Comparison of ENCODE assay signal across 14 mouse cellular contexts in genomic region chr2:27956751-27957150, GRCm38 (mm10).
DNase-seq lines count a peak whose midpoint lies in the region; ATAC-seq and TF ChIP-seq lines count a peak whose summit lies in the region.
"Had no signal": no experiment of that assay in that cellular context is flagged by ENCODE, and none has a peak within 500 bp of the region (broad histone marks: within the 10 kb centered on the region; RNA-seq: fewer than 3 reads in every experiment).

No protein-coding gene starts in this region.

- no peak overlapping the region for H3K9ac ChIP-seq in forebrain, embryonic 13.5 days
- H3K9ac ChIP-seq in forebrain, postnatal 0 days = no peak overlapping the region
- H3K9ac ChIP-seq in liver, adult 2 months (ENCODE audit: low read depth, low read length) = no peak overlapping the region
- H3K9ac ChIP-seq in heart, embryonic 16.5 days (ENCODE audit: low read length) = no peak overlapping the region
- H3K9ac ChIP-seq: limb, embryonic 12.5 days; midbrain, embryonic 12.5 days had no signal

- no peaks in the 10 kb centered on the region for H3K9me3 ChIP-seq in forebrain, embryonic 13.5 days (replicated peaks)
- no peaks in the 10 kb centered on the region for H3K9me3 ChIP-seq in forebrain, postnatal 0 days (ENCODE audit: low read length)
- H3K9me3 ChIP-seq in heart, embryonic 16.5 days (replicated peaks; ENCODE audit: control insufficient read depth, low read length) = no peaks in the 10 kb centered on the region
- H3K9me3 ChIP-seq: limb, embryonic 12.5 days; midbrain, embryonic 12.5 days had no signal

- no peak for ATAC-seq in forebrain, embryonic 13.5 days
- no peak for ATAC-seq in forebrain, postnatal 0 days
- ATAC-seq in heart, embryonic 16.5 days (replicated peaks; ENCODE audit: extremely low read depth, insufficient read depth, low FRiP score) = peak; percentile 17; the same call in 1 of the 2 replicates

- no peak for TF ChIP-seq POLR2A in liver, adult 2 months (IDR thresholded peaks at IDR 0.05; ENCODE audit: extremely low read depth, insufficient read depth, low read length)

- WGBS in forebrain, embryonic 13.5 days = 68% methylated on average over 7 of the region's 7 CpGs
- 59% methylated on average over 7 of the region's 7 CpGs for WGBS in forebrain, postnatal 0 days
- 81% methylated on average over 7 of the region's 7 CpGs for WGBS in liver, adult 2 months
- 70% methylated on average over 7 of the region's 7 CpGs for WGBS in heart, embryonic 16.5 days

- H3K27ac ChIP-seq in forebrain, embryonic 13.5 days = peak overlapping the region; percentile 45; the same call in 1 of the 2 replicates
- no peak overlapping the region for H3K27ac ChIP-seq in forebrain, postnatal 0 days (ENCODE audit: low read depth, low read length)
- no peak overlapping the region for H3K27ac ChIP-seq in liver, adult 2 months (replicated peaks; ENCODE audit: insufficient read depth, low read depth, low read length)
- H3K27ac ChIP-seq in heart, embryonic 16.5 days (ENCODE audit: low read length) = peak overlapping the region; percentile 9; the same call in 1 of the 2 replicates
- H3K27ac ChIP-seq: gastrocnemius, adult 2 months; limb, embryonic 12.5 days; midbrain, embryonic 12.5 days had no signal

- H3K4me3 ChIP-seq in forebrain, embryonic 13.5 days = no peak overlapping the region
- H3K4me3 ChIP-seq in forebrain, postnatal 0 days (ENCODE audit: low read depth, low read length) = no peak overlapping the region
- no peak overlapping the region for H3K4me3 ChIP-seq in liver, adult 2 months (ENCODE audit: insufficient read depth, low read depth, low read length)
- H3K4me3 ChIP-seq in heart, embryonic 16.5 days (ENCODE audit: low read length) = no peak overlapping the region
- H3K4me3 ChIP-seq: gastrocnemius, adult 2 months; limb, embryonic 12.5 days; midbrain, embryonic 12.5 days had no signal

- no peaks in the 10 kb centered on the region for H3K79me2 ChIP-seq in liver, adult 2 months (ENCODE audit: control insufficient read depth, insufficient read depth, low read length)

- H3K27me3 ChIP-seq in forebrain, embryonic 13.5 days = no peaks in the 10 kb centered on the region
- H3K27me3 ChIP-seq in forebrain, postnatal 0 days (ENCODE audit: insufficient read depth, low read length) = no peaks in the 10 kb centered on the region
- no peaks in the 10 kb centered on the region for H3K27me3 ChIP-seq in liver, adult 2 months (ENCODE audit: control insufficient read depth, insufficient read depth, low read length)
- no peaks in the 10 kb centered on the region for H3K27me3 ChIP-seq in heart, embryonic 16.5 days (ENCODE audit: control insufficient read depth, insufficient read depth, low read length)
- H3K27me3 ChIP-seq: limb, embryonic 12.5 days; midbrain, embryonic 12.5 days had no signal

- no peak for DNase-seq in forebrain, postnatal 0 days
- peak; percentile 6 for DNase-seq in liver, adult 2 months (ENCODE audit: extremely low read depth, low read depth, low spot score)
- no peak for DNase-seq in liver
- peak; percentile 41 for DNase-seq in lung, postnatal 10 days
- DNase-seq in Muller cell, postnatal 12 days (ENCODE audit: inconsistent ontology term) = no peak
- no peak for DNase-seq in urinary bladder, postnatal 4 days (ENCODE audit: low spot score in 2 of 2)
- DNase-seq: cerebellum, postnatal 25 days; layer of hippocampus, adult 9-11 months; spleen, adult 18-20 months had no signal

- H3K4me2 ChIP-seq in forebrain, embryonic 13.5 days = no peak overlapping the region
- H3K4me2 ChIP-seq in forebrain, postnatal 0 days (ENCODE audit: low read depth) = no peak overlapping the region
- no peak overlapping the region for H3K4me2 ChIP-seq in heart, embryonic 16.5 days (ENCODE audit: low read depth, low read length)
- H3K4me2 ChIP-seq: limb, embryonic 12.5 days; midbrain, embryonic 12.5 days had no signal

- TF ChIP-seq CTCF in forebrain, postnatal 0 days (IDR thresholded peaks at IDR 0.05; ENCODE audit: low read depth) = no peak
- no peak for TF ChIP-seq CTCF in liver, adult 2 months (IDR thresholded peaks at IDR 0.05; ENCODE audit: low read depth, low read length)

- peaks cover 21% of the 10 kb centered on the region for H3K4me1 ChIP-seq in forebrain, embryonic 13.5 days
- H3K4me1 ChIP-seq in forebrain, postnatal 0 days (ENCODE audit: insufficient read depth) = no peaks in the 10 kb centered on the region
- no peaks in the 10 kb centered on the region for H3K4me1 ChIP-seq in liver, adult 2 months (ENCODE audit: control insufficient read depth, insufficient read depth, low read length)
- H3K4me1 ChIP-seq in heart, embryonic 16.5 days (ENCODE audit: control insufficient read depth, insufficient read depth, low read length) = peaks cover 22% of the 10 kb centered on the region

- H3K36me3 ChIP-seq in forebrain, embryonic 13.5 days (ENCODE audit: poor library complexity, severe bottlenecking) = no peaks in the 10 kb centered on the region
- no peaks in the 10 kb centered on the region for H3K36me3 ChIP-seq in forebrain, postnatal 0 days (ENCODE audit: insufficient read depth)
- no peaks in the 10 kb centered on the region for H3K36me3 ChIP-seq in liver, adult 2 months (ENCODE audit: control insufficient read depth, insufficient read depth, low read length)
- no peaks in the 10 kb centered on the region for H3K36me3 ChIP-seq in heart, embryonic 16.5 days (ENCODE audit: control insufficient read depth, insufficient read depth)
- H3K36me3 ChIP-seq: midbrain, embryonic 12.5 days had no signal

Comparison
In these comparisons a context has a peak if more than half of its experiments do, and no peak if none do; other contexts are left out.
1. H3K27ac ChIP-seq: peak in forebrain, embryonic 13.5 days (single experiment) and heart, embryonic 16.5 days (single experiment); none in forebrain, postnatal 0 days (single experiment) and liver, adult 2 months (single experiment).
2. DNase-seq: peak in liver, adult 2 months (single experiment) and lung, postnatal 10 days (single experiment); none in forebrain, postnatal 0 days (single experiment), liver (single experiment), Muller cell, postnatal 12 days (single experiment) and urinary bladder, postnatal 4 days (0 of 2).